Mouse (Mus musculus) ES-Bruce4 (cell line): ENCODE results near the gene Mme. TPM values are rescaled to one million over a fixed set of nuclear protein-coding genes. Genes with fewer than 3 reads are reported as not detected.

ENCODE experiments used
- H3K27ac ChIP-seq: 2 replicates; pipeline ENCODE4 v1.5.1; 2012; ENCODE audit warnings: low read length, inconsistent platforms; ENCODE audit not compliant: insufficient read depth
- H3K27me3 ChIP-seq: 2 replicates; pipeline ENCODE4 v1.6.1; 2012; ENCODE audit warnings: mild to moderate bottlenecking, low read length, inconsistent platforms; ENCODE audit not compliant: control insufficient read depth, poor library complexity, insufficient read depth, severe bottlenecking
- H3K36me3 ChIP-seq: 2 replicates; pipeline ENCODE4 v1.6.1; 2012; ENCODE audit warnings: inconsistent platforms, mild to moderate bottlenecking, low read length, moderate library complexity; ENCODE audit not compliant: control insufficient read depth, poor library complexity, insufficient read depth, severe bottlenecking
- H3K4me1 ChIP-seq: one replicate; pipeline ENCODE4 v1.8.1; 2011; ENCODE audit warnings: low read length; ENCODE audit not compliant: control insufficient read depth, insufficient read depth
- H3K4me3 ChIP-seq: 2 replicates; pipeline ENCODE4 v1.5.1; 2011; ENCODE audit warnings: low read depth, mild to moderate bottlenecking, low read length
- H3K9ac ChIP-seq: 2 replicates; pipeline ENCODE4 v1.6.1; 2012; ENCODE audit warnings: low read depth, mild to moderate bottlenecking, inconsistent platforms; ENCODE audit not compliant: poor library complexity, severe bottlenecking
- H3K9me3 ChIP-seq: replicated peaks from 2 replicates; pipeline ENCODE4 v1.6.1; 2012; ENCODE audit warnings: mild to moderate bottlenecking, low read length, inconsistent platforms; ENCODE audit not compliant: control insufficient read depth, poor library complexity, insufficient read depth, severe bottlenecking
- CTCF ChIP-seq: IDR thresholded peaks from one replicate; pipeline ENCODE4 v1.8.1; 2011; ENCODE audit warnings: low read depth, low read length
- EP300 ChIP-seq: IDR thresholded peaks from 2 replicates; pipeline ENCODE4 v1.6.1; 2011; ENCODE audit warnings: low read depth, low read length; ENCODE audit not compliant: insufficient read depth
- POLR2A ChIP-seq: IDR thresholded peaks from one replicate; pipeline ENCODE4 v1.8.1; 2011; ENCODE audit warnings: low read length; ENCODE audit not compliant: insufficient read depth
- polyA plus RNA-seq: library from polyadenylated mRNA; stranded (reverse); fragments of >200 nt; gene quantifications from 2 replicates; pipeline ENCODE4 v1.2.4, GENCODE M21; 2011; ENCODE audit warnings: low read depth; ENCODE audit not compliant: missing spikeins, insufficient read depth, insufficient read length

Mme gene
- polyA plus RNA-seq, result 78.7 and 80.3 TPM in 2 replicates

GRCm38 (mm10) chr3:63241099-63241587 lies at the start of gene Mme:
Mme (plus strand) TSS chr3:63241537.
- peak within 1 kb of the TSS; percentile 91 for H3K27ac ChIP-seq
- H3K36me3 ChIP-seq, result no peaks in the 10 kb centered on the region
- H3K4me3 ChIP-seq, result no peak within 1 kb of the TSS
- peaks cover 14% of the 10 kb centered on the region for H3K9me3 ChIP-seq
- TF ChIP-seq POLR2A (no peak), EP300 (peak; percentile 88)
- H3K9ac ChIP-seq, result no peak within 1 kb of the TSS
- no peaks in the 10 kb centered on the region for H3K27me3 ChIP-seq
- H3K4me1 ChIP-seq, result peaks cover 3% of the 10 kb centered on the region

- no peaks in the 10 kb centered on the region for H3K4me1 ChIP-seq
- no peaks in the 10 kb centered on the region for H3K27me3 ChIP-seq
- H3K9me3 ChIP-seq, result no peaks in the 10 kb centered on the region
- no peaks in the 10 kb centered on the region for H3K36me3 ChIP-seq
- H3K27ac ChIP-seq, result no peak overlapping the region
- H3K9ac ChIP-seq, result no peak overlapping the region
- no peak overlapping the region for H3K4me3 ChIP-seq
- TF ChIP-seq CTCF (no peak), POLR2A (no peak), EP300 (no peak)
Measured at GRCm38 (mm10) chr3:63196565-63196964, 44.8 kb upstream of the Mme start.

GRCm38 (mm10) chr3:63198026-63198425 lies 43.3 kb upstream of the Mme start:
- H3K9me3 ChIP-seq, result no peaks in the 10 kb centered on the region
- H3K27ac ChIP-seq, result no peak overlapping the region
- no peaks in the 10 kb centered on the region for H3K27me3 ChIP-seq
- H3K36me3 ChIP-seq, result no peaks in the 10 kb centered on the region
- no peak overlapping the region for H3K4me3 ChIP-seq
- no peak overlapping the region for H3K9ac ChIP-seq
- no peaks in the 10 kb centered on the region for H3K4me1 ChIP-seq
- TF ChIP-seq CTCF, result no peak
- no peak for TF ChIP-seq EP300
- TF ChIP-seq POLR2A, result no peak

- Histone ChIP-seq H3K9me3 (no peaks in the 10 kb centered on the region), H3K9ac (no peak overlapping the region), H3K27ac (no peak overlapping the region), H3K4me1 (no peaks in the 10 kb centered on the region), H3K27me3 (no peaks in the 10 kb centered on the region), H3K4me3 (no peak overlapping the region), H3K36me3 (no peaks in the 10 kb centered on the region)
- TF ChIP-seq CTCF (no peak), EP300 (no peak), POLR2A (no peak)
Measured at GRCm38 (mm10) chr3:63221867-63222591, 19.3 kb upstream of the Mme start.

GRCm38 (mm10) chr3:63223676-63224075 lies 17.7 kb upstream of the Mme start:
- Histone ChIP-seq H3K27ac (no peak overlapping the region), H3K27me3 (no peaks in the 10 kb centered on the region), H3K9me3 (no peaks in the 10 kb centered on the region), H3K4me1 (no peaks in the 10 kb centered on the region), H3K36me3 (no peaks in the 10 kb centered on the region), H3K4me3 (no peak overlapping the region), H3K9ac (no peak overlapping the region)
- no peak for TF ChIP-seq POLR2A
- TF ChIP-seq CTCF, result no peak
- TF ChIP-seq EP300, result no peak

GRCm38 (mm10) chr3:63235957-63236356 lies 5.4 kb upstream of the Mme start:
- Histone ChIP-seq H3K27me3 (no peaks in the 10 kb centered on the region), H3K9ac (no peak overlapping the region), H3K36me3 (no peaks in the 10 kb centered on the region), H3K4me1 (peaks cover 1% of the 10 kb centered on the region), H3K9me3 (no peaks in the 10 kb centered on the region; the same call in 1 of the 2 replicates), H3K4me3 (no peak overlapping the region), H3K27ac (no peak overlapping the region)
- TF ChIP-seq POLR2A (no peak), CTCF (no peak)
